Mouse (Mus musculus): Measurements from ENCODE around the gene Amer3. TPM values are rescaled to one million over a fixed set of nuclear protein-coding genes. Genes with fewer than 3 reads are reported as not detected.

The Amer3 gene
- total and polyA plus RNA-seq, 3 experiments: not detected

DNA sequence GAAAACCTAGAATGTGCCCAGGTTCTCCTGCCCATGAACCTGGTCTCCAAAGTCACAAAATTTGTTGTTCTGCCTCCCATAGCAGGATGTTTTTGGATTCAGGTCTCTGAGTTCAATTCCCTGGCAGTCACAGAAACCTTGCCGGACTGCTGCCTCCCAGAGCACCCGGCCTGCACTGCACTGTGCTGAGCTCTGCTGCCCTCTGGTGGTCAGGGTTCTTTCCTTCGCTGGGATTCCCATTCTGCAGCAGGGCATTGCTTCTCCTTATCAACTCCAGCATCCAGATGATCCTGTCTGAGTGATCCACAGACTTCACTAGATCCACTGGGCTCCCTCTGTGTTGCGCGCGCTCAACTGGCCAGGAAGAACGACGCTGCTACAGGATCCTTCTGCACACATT is 22.9 kb downstream of the Amer3 start:
- H3K9me3 ChIP-seq (replicated peaks; ENCODE audit: insufficient read depth, low read length): no peaks in the 10 kb centered on the region
- no peak overlapping the region for H3K9ac ChIP-seq (ENCODE audit: control insufficient read depth, low read depth, low read length, poor library complexity, severe bottlenecking)
- no peaks in the 10 kb centered on the region for H3K36me3 ChIP-seq (ENCODE audit: control insufficient read depth in 1 of 2, insufficient read depth in 2 of 2, low read length in 2 of 2)
- H3K4me1 ChIP-seq (ENCODE audit: control insufficient read depth in 1 of 2, insufficient read depth in 2 of 2, low read length in 2 of 2): no peaks in the 10 kb centered on the region
- H3K27ac ChIP-seq (ENCODE audit: control insufficient read depth, low read depth, low read length): no peak overlapping the region
- TF ChIP-seq SIN3A (IDR thresholded peaks at IDR 0.05; ENCODE audit: low read length) (no peak), RCOR1 (IDR thresholded peaks at IDR 0.05; ENCODE audit: low read depth, low read length) (no peak), ZC3H11A (IDR thresholded peaks at IDR 0.05; ENCODE audit: low read depth, low read length) (peak; percentile 74), TAL1 (IDR thresholded peaks at IDR 0.05; ENCODE audit: low read length) (no peak), MEF2A (IDR thresholded peaks at IDR 0.05; ENCODE audit: extremely low read depth, insufficient replicate concordance, low read depth, low read length, poor library complexity, severe bottlenecking) (no peak), USF1 (IDR thresholded peaks at IDR 0.05; ENCODE audit: low read depth, low read length) (no peak), RAD21 (IDR thresholded peaks at IDR 0.05; ENCODE audit: low read depth, low read length) (peak; percentile 67), ELF1 (IDR thresholded peaks at IDR 0.05; ENCODE audit: low read depth, low read length) (no peak), POLR2AphosphoS5 (IDR thresholded peaks at IDR 0.05; ENCODE audit: borderline replicate concordance, low read depth, low read length) (no peak), MAX (IDR thresholded peaks at IDR 0.05; ENCODE audit: low read length) (no peak), MYB (IDR thresholded peaks at IDR 0.05; ENCODE audit: low read depth, low read length) (no peak), SMC3 (IDR thresholded peaks at IDR 0.05; ENCODE audit: low read depth, low read length) (peak; percentile 82), POLR2A (IDR thresholded peaks at IDR 0.05; ENCODE audit: control insufficient read depth in 1 of 2, insufficient read depth in 1 of 2, low read depth in 1 of 2, low read length in 2 of 2, poor library complexity in 1 of 2) (no peak), GATA1 (IDR thresholded peaks at IDR 0.05; ENCODE audit: low read depth, low read length) (no peak), TBP (IDR thresholded peaks at IDR 0.05; ENCODE audit: low read depth, low read length) (no peak), ZMIZ1 (IDR thresholded peaks at IDR 0.05; ENCODE audit: low read depth, low read length) (no peak), TCF12 (IDR thresholded peaks at IDR 0.05; ENCODE audit: low read depth, low read length) (no peak), KAT2A (conservative IDR thresholded peaks at IDR 0.05; ENCODE audit: low read depth, low read length) (no peak), NELFE (IDR thresholded peaks at IDR 0.05; ENCODE audit: low read depth, low read length) (no peak), NRF1 (IDR thresholded peaks at IDR 0.05; ENCODE audit: insufficient read depth, low read depth, low read length, poor library complexity, severe bottlenecking) (no peak), EP300 (IDR thresholded peaks at IDR 0.05; ENCODE audit: low read depth in 1 of 2, low read length in 2 of 2) (no peak), USF2 (IDR thresholded peaks at IDR 0.05; ENCODE audit: borderline replicate concordance in 1 of 2, insufficient read depth in 1 of 2, low read depth in 1 of 2, low read length in 2 of 2) (no peak), ZKSCAN1 (IDR thresholded peaks at IDR 0.05; ENCODE audit: low read depth, low read length) (no peak), GABPA (IDR thresholded peaks at IDR 0.05; ENCODE audit: low read depth, low read length) (no peak), POLR2AphosphoS2 (IDR thresholded peaks at IDR 0.05; ENCODE audit: low read length) (no peak), CHD2 (IDR thresholded peaks at IDR 0.05; ENCODE audit: low read length) (no peak), MYC (IDR thresholded peaks at IDR 0.05; ENCODE audit: low read depth, low read length) (no peak), BHLHE40 (IDR thresholded peaks at IDR 0.05; ENCODE audit: borderline replicate concordance, low read depth, low read length) (no peak), MAFK (IDR thresholded peaks at IDR 0.05; ENCODE audit: borderline replicate concordance, low read depth, low read length) (no peak), CTCF (IDR thresholded peaks at IDR 0.05 in 2 of 3, conservative IDR thresholded peaks at IDR 0.05 in 1 of 3; ENCODE audit: control insufficient read depth in 1 of 3, insufficient read depth in 1 of 3, low read depth in 2 of 3, low read length in 3 of 3, poor library complexity in 1 of 3, severe bottlenecking in 1 of 3) (peak; percentile 60 to 86 (median 75)), CHD1 (IDR thresholded peaks at IDR 0.05; ENCODE audit: low read depth, low read length) (no peak), E2F4 (IDR thresholded peaks at IDR 0.05; ENCODE audit: borderline replicate concordance, low read depth, low read length) (no peak), HCFC1 (IDR thresholded peaks at IDR 0.05; ENCODE audit: low read depth, low read length) (no peak), MAZ (IDR thresholded peaks at IDR 0.05; ENCODE audit: low read depth, low read length) (no peak), MXI1 (IDR thresholded peaks at IDR 0.05; ENCODE audit: low read depth, low read length) (no peak), ETS1 (IDR thresholded peaks at IDR 0.05; ENCODE audit: low read depth, low read length) (no peak)
- H3K27me3 ChIP-seq (ENCODE audit: control insufficient read depth in 1 of 2, insufficient read depth in 2 of 2, low read length in 2 of 2): no peaks in the 10 kb centered on the region
- H3K79me2 ChIP-seq (ENCODE audit: control insufficient read depth, insufficient read depth, low read length, poor library complexity): no peaks in the 10 kb centered on the region
- peak; percentile 75 for DNase-seq (ENCODE audit: low read depth, low spot score)
- H3K4me3 ChIP-seq (ENCODE audit: control insufficient read depth in 1 of 2, insufficient read depth in 1 of 2, low read depth in 2 of 2, low read length in 2 of 2): no peak overlapping the region
